Mouse (Mus musculus) cerebellum, adult 2 months (tissue): ENCODE measurements around the gene Cyp39a1.

Experiments used
- CTCF ChIP-seq: fragments of 200-500 bp; IDR thresholded peaks from 2 replicates; pipeline ENCODE4 v1.5.1; 2011; ENCODE audit warnings: low read depth, mild to moderate bottlenecking, control low read depth, low read length, moderate library complexity, borderline replicate concordance; ENCODE audit not compliant: insufficient read depth
- POLR2A ChIP-seq: fragments of 200-500 bp; IDR thresholded peaks from 2 replicates; pipeline ENCODE4 v1.6.1; 2011; ENCODE audit warnings: low read length, control low read depth, borderline replicate concordance; ENCODE audit not compliant: insufficient read depth

DNA sequence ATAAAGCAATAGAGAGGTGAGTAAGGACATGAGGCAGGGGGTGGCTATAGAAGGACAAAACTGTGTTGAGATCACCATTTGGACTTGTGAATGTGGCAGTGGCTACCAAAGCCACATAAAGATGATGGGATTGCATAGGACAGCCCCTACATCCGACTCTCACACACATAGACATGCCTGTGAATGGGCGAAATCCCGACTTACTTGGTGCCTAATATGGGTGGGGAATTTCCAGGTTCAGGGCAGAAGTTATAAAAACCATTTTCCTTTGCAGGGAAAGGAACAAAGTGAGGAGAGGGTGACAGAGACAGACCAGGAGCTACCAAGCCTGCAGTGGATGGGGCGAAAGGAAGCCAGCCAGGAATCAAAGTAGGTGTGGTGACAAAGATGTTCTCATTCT is 30.1 kb upstream of the Cyp39a1 start:
- TF ChIP-seq CTCF (no peak), POLR2A (no peak)
